Mouse (Mus musculus) hindbrain, embryonic 16.5 days (tissue): ENCODE data around the gene Gm813. TPM values are rescaled to one million over a fixed set of nuclear protein-coding genes. Genes with fewer than 3 reads are reported as not detected.
"Not testable (repeated sequence)": the region's sequence is repeated elsewhere in the genome, so short reads cannot be mapped to it uniquely, and the experiment has no call there.

Source experiments
- ATAC-seq: fragments of 200-750 bp; cut with Nextera tagmentation; 2 replicates; pipeline ENCODE4 v1.8.0; 2017; ENCODE audit warnings: moderate TSS enrichment, moderate library complexity
- H3K27ac ChIP-seq: fragments of 300-500 bp; sonication (generic); 2 replicates; pipeline ENCODE4 v1.5.1; 2014; ENCODE audit warnings: low read depth, mild to moderate bottlenecking, control low read depth, low read length, moderate library complexity
- H3K27me3 ChIP-seq: fragments of 300-500 bp; sonication (generic); replicated peaks from 2 replicates; pipeline ENCODE4 v1.6.1; 2014; ENCODE audit warnings: low read length; ENCODE audit not compliant: control insufficient read depth, insufficient read depth
- H3K36me3 ChIP-seq: fragments of 300-500 bp; sonication (generic); 2 replicates; pipeline ENCODE4 v1.6.1; 2014; ENCODE audit warnings: mild to moderate bottlenecking, low read length, moderate library complexity, mixed read lengths; ENCODE audit not compliant: control insufficient read depth, insufficient read depth
- H3K4me1 ChIP-seq: fragments of 300-500 bp; sonication (generic); 2 replicates; pipeline ENCODE4 v1.6.1; 2014; ENCODE audit warnings: low read depth, low read length; ENCODE audit not compliant: control insufficient read depth, insufficient read depth
- H3K4me2 ChIP-seq: fragments of 300-500 bp; sonication (generic); 2 replicates; pipeline ENCODE4 v1.6.1; 2014; ENCODE audit warnings: mild to moderate bottlenecking, low read length, control low read depth, moderate library complexity
- H3K4me3 ChIP-seq: fragments of 300-500 bp; sonication (generic); 2 replicates; pipeline ENCODE4 v1.5.1; 2014; ENCODE audit warnings: mild to moderate bottlenecking, low read length, control low read depth, moderate library complexity
- H3K9ac ChIP-seq: fragments of 300-500 bp; sonication (generic); 2 replicates; pipeline ENCODE4 v1.6.1; 2014; ENCODE audit warnings: low read depth, mild to moderate bottlenecking, control low read depth, low read length, moderate library complexity
- H3K9me3 ChIP-seq: fragments of 300-500 bp; sonication (generic); 2 replicates; pipeline ENCODE4 v1.6.1; 2014; ENCODE audit warnings: mild to moderate bottlenecking, low read length, moderate library complexity; ENCODE audit not compliant: control insufficient read depth
- WGBS: fragments of 180-500 bp; shearing (Covaris S2); extraction: QIAGEN DNeasy Blood & Tissue Kit; methylation state at CpG from one replicate; pipeline ENCODE4 v1.1.7; 2014; 5-methylcytosine and 5-hydroxymethylcytosine counted together
- polyA plus RNA-seq: library from polyadenylated mRNA; unstranded; fragments of >200 nt; fragmentation: Nextera tagmentation; extraction: Ambion mirVana; gene quantifications from 2 replicates; pipeline ENCODE4 v1.2.1, GENCODE M21; 2015

The Gm813 gene
- not detected in 2 replicates for polyA plus RNA-seq

- Histone ChIP-seq H3K27me3 (no peaks in the 10 kb centered on the region), H3K9ac (no peak within 1 kb of the TSS), H3K4me1 (no peaks in the 10 kb centered on the region), H3K36me3 (no peaks in the 10 kb centered on the region), H3K9me3 (no peaks in the 10 kb centered on the region), H3K4me3 (no peak within 1 kb of the TSS), H3K4me2 (no peak within 1 kb of the TSS), H3K27ac (no peak within 1 kb of the TSS)
- ATAC-seq, result no peak
- 90% methylated on average over 6 of the region's 6 CpGs for WGBS
These were observed at the start of gene Gm813 for GRCm38 (mm10) chr16:58616878-58617277. Gene Gm813 (minus strand): TSS chr16:58616978.

GRCm38 (mm10) chr16:58665137-58665536 is 48.4 kb upstream of the Gm813 start:
- not testable (repeated sequence) for H3K9me3 ChIP-seq, H3K4me1 ChIP-seq

GRCm38 (mm10) chr16:58663816-58664215 is 47.0 kb upstream of the Gm813 start:
- H3K27me3 ChIP-seq, result no peaks in the 10 kb centered on the region
- no peak overlapping the region for H3K4me3 ChIP-seq
- no peak for ATAC-seq
- H3K36me3 ChIP-seq, result no peaks in the 10 kb centered on the region
- H3K9ac ChIP-seq, result no peak overlapping the region
- no peaks in the 10 kb centered on the region for H3K9me3 ChIP-seq
- 85% methylated on average over 2 of the region's 2 CpGs for WGBS
- no peak overlapping the region for H3K27ac ChIP-seq
- H3K4me2 ChIP-seq, result no peak overlapping the region
- no peaks in the 10 kb centered on the region for H3K4me1 ChIP-seq

More at GRCm38 (mm10) chr16:58665137-58665536, 48.4 kb upstream of the Gm813 start:
- not testable (repeated sequence) for H3K36me3 ChIP-seq, H3K4me2 ChIP-seq, H3K27ac ChIP-seq, H3K27me3 ChIP-seq, ATAC-seq, H3K9ac ChIP-seq, H3K4me3 ChIP-seq

- Histone ChIP-seq H3K36me3 (no peaks in the 10 kb centered on the region), H3K27ac (no peak overlapping the region), H3K4me3 (no peak overlapping the region), H3K4me1 (no peaks in the 10 kb centered on the region), H3K9me3 (no peaks in the 10 kb centered on the region), H3K4me2 (no peak overlapping the region), H3K9ac (no peak overlapping the region), H3K27me3 (no peaks in the 10 kb centered on the region)
- WGBS, result 67% methylated on average over 5 of the region's 5 CpGs
- ATAC-seq, result peak; percentile 82
These were observed 46.2 kb upstream of the Gm813 start for GRCm38 (mm10) chr16:58663021-58663420.

- H3K36me3 ChIP-seq, result no peaks in the 10 kb centered on the region
- no peak overlapping the region for H3K4me2 ChIP-seq
- H3K4me1 ChIP-seq, result no peaks in the 10 kb centered on the region
- ATAC-seq, result no peak
- no peaks in the 10 kb centered on the region for H3K9me3 ChIP-seq
- H3K27ac ChIP-seq, result no peak overlapping the region
- H3K9ac ChIP-seq, result no peak overlapping the region
- H3K27me3 ChIP-seq, result no peaks in the 10 kb centered on the region
- no peak overlapping the region for H3K4me3 ChIP-seq
These were observed 45.6 kb upstream of the Gm813 start for GRCm38 (mm10) chr16:58662287-58662791.

GRCm38 (mm10) chr16:58661826-58662225 is 45.0 kb upstream of the Gm813 start:
- ATAC-seq, result no peak
- H3K4me3 ChIP-seq, result no peak overlapping the region
- no peaks in the 10 kb centered on the region for H3K36me3 ChIP-seq
- H3K27ac ChIP-seq, result no peak overlapping the region
- 78% methylated on average over 5 of the region's 5 CpGs for WGBS
- H3K9ac ChIP-seq, result no peak overlapping the region
- no peaks in the 10 kb centered on the region for H3K4me1 ChIP-seq
- no peak overlapping the region for H3K4me2 ChIP-seq
- no peaks in the 10 kb centered on the region for H3K27me3 ChIP-seq
- no peaks in the 10 kb centered on the region for H3K9me3 ChIP-seq

GRCm38 (mm10) chr16:58658668-58659067 is 41.9 kb upstream of the Gm813 start:
- Histone ChIP-seq H3K9ac (no peak overlapping the region), H3K4me2 (no peak overlapping the region), H3K9me3 (no peaks in the 10 kb centered on the region), H3K27me3 (no peaks in the 10 kb centered on the region), H3K36me3 (no peaks in the 10 kb centered on the region), H3K4me3 (no peak overlapping the region), H3K4me1 (no peaks in the 10 kb centered on the region), H3K27ac (no peak overlapping the region)
- 96% methylated on average over 6 of the region's 6 CpGs for WGBS
- ATAC-seq, result no peak

- Histone ChIP-seq H3K36me3 (no peaks in the 10 kb centered on the region), H3K27ac (no peak overlapping the region), H3K9me3 (no peaks in the 10 kb centered on the region), H3K4me3 (no peak overlapping the region), H3K27me3 (no peaks in the 10 kb centered on the region), H3K9ac (no peak overlapping the region), H3K4me2 (no peak overlapping the region), H3K4me1 (no peaks in the 10 kb centered on the region)
- ATAC-seq, result no peak
- WGBS, result 86% methylated on average over 4 of the region's 4 CpGs
These were observed 39.7 kb upstream of the Gm813 start for GRCm38 (mm10) chr16:58656526-58656925.

- Histone ChIP-seq H3K4me3 (no peak overlapping the region), H3K4me2 (no peak overlapping the region), H3K9ac (no peak overlapping the region), H3K27ac (no peak overlapping the region), H3K27me3 (no peaks in the 10 kb centered on the region), H3K36me3 (no peaks in the 10 kb centered on the region), H3K4me1 (no peaks in the 10 kb centered on the region), H3K9me3 (no peaks in the 10 kb centered on the region)
- no peak for ATAC-seq
These were observed 39.0 kb upstream of the Gm813 start for GRCm38 (mm10) chr16:58655751-58656150.

- H3K36me3 ChIP-seq, result no peaks in the 10 kb centered on the region
- H3K4me2 ChIP-seq, result no peak overlapping the region
- 94% methylated on average over 10 of the region's 10 CpGs for WGBS
- H3K27me3 ChIP-seq, result no peaks in the 10 kb centered on the region
- H3K27ac ChIP-seq, result no peak overlapping the region
- no peak overlapping the region for H3K4me3 ChIP-seq
- no peak overlapping the region for H3K9ac ChIP-seq
- no peak for ATAC-seq
- no peaks in the 10 kb centered on the region for H3K9me3 ChIP-seq
- no peaks in the 10 kb centered on the region for H3K4me1 ChIP-seq
These were observed 33.2 kb upstream of the Gm813 start for GRCm38 (mm10) chr16:58649979-58650378.
